Mouse (Mus musculus): ENCODE results near the gene Slc45a2. TPM values are rescaled to one million over a fixed set of nuclear protein-coding genes. Genes with fewer than 3 reads are reported as not detected.

The Slc45a2 gene
- polyA plus RNA-seq, 1 experiment from 2014 or later: not detected

- Histone ChIP-seq H3K36me3 (no peaks in the 10 kb centered on the region), H3K27me3 (replicated peaks) (0 out of 2 replicates have a peak, but pooled peaks cover 5% of the 10 kb centered on the region), H3K4me2 (no peak overlapping the region), H3K4me3 (no peak overlapping the region), H3K4me1 (replicated peaks) (no peaks in the 10 kb centered on the region), H3K9me3 (replicated peaks) (no peaks in the 10 kb centered on the region), H3K27ac (ENCODE audit: poor library complexity, severe bottlenecking) (no peak overlapping the region), H3K9ac (no peak overlapping the region)
- WGBS: 79% methylated on average over 4 of the region's 4 CpGs
- no peak for ATAC-seq (ENCODE audit: insufficient number of reproducible peaks, low FRiP score)
Measured at GRCm38 (mm10) chr15:11003791-11004190, 3.3 kb downstream of the Slc45a2 start.

DNA sequence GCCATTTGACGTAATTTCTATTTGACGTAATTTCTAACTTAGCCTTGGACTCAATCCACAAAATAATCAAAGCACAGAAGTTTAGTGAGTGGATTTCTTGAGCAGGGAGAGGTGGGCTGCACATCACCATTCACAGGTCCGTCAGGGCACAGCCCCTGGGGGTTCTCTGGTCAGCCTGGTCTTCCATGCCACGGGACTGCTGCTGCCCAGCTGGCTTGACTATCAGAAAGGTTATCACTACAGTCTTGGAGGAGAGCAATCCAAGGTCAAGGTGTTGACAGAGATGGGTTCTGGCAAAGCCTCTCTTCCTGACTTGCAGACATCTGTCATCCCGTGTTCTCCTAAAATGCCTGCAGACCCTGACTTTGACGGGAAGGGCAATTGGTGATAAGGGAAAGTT is 4.1 kb downstream of the Slc45a2 start:
- Histone ChIP-seq H3K9ac (no peak overlapping the region), H3K27ac (ENCODE audit: poor library complexity, severe bottlenecking) (no peak overlapping the region), H3K36me3 (no peaks in the 10 kb centered on the region), H3K4me2 (no peak overlapping the region), H3K4me1 (replicated peaks) (no peaks in the 10 kb centered on the region), H3K9me3 (replicated peaks) (no peaks in the 10 kb centered on the region), H3K4me3 (no peak overlapping the region), H3K27me3 (replicated peaks) (0 out of 2 replicates have a peak, but pooled peaks cover 5% of the 10 kb centered on the region)
- 30% methylated on average over 6 of the region's 6 CpGs for WGBS
- no peak for ATAC-seq (ENCODE audit: insufficient number of reproducible peaks, low FRiP score)

DNA sequence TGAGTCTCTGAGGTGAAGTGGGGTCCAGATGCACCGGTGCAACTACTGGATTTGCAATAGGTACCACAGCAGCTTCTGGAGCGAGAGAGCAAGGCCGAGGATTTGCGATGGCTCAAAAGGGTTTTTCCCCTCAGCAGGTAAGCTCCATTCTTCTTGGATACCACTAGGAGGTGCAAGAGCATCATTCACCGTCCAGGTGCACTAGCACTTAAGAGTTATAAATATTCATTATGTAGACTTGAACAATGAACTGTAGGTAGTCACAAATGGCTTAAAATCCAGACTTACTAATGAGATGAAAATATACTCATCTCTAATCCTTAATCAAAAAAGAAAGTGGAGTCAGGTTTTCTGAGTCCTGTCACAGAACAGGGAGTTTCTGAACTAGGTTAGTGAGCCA is 8.2 kb downstream of the Slc45a2 start:
- ATAC-seq (ENCODE audit: insufficient number of reproducible peaks, low FRiP score): no peak
- Histone ChIP-seq H3K9ac (no peak overlapping the region), H3K27ac (ENCODE audit: poor library complexity, severe bottlenecking) (no peak overlapping the region), H3K4me2 (no peak overlapping the region), H3K4me1 (replicated peaks) (no peaks in the 10 kb centered on the region), H3K4me3 (no peak overlapping the region), H3K9me3 (replicated peaks) (no peaks in the 10 kb centered on the region), H3K36me3 (no peaks in the 10 kb centered on the region), H3K27me3 (replicated peaks) (peaks cover 8% of the 10 kb centered on the region; the same call in 1 of the 2 replicates)
- 25% methylated on average over 5 of the region's 5 CpGs for whole genome bisulfite sequencing

DNA sequence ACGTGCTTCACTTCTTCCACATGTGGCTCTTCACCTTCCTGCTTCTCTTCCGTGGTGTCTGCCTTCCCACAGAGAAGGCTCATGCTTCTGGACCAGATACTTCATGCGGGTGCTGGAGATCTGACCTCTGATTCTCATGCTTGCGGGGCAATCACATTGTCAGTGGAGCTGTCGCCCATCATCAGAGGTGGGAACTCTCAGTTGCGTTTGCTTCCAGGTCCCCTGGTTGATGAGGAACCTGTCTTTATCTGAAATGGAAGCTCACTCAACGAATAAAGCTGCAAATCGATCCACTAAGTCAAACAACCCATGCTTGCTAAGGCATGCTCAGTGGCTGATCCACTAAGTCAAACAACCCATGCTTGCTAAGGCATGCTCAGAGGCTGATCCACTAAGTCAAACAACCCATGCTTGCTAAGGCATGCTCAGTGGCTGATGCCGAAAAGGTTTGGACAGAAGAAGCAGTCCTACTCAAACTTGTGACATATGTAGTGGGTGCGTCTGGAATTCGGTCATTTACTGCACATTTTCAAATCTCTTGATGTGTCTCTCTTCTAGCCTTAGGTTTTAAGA is 10.5 kb downstream of the Slc45a2 start:
- Histone ChIP-seq H3K4me2 (no peak overlapping the region), H3K4me1 (replicated peaks) (no peaks in the 10 kb centered on the region), H3K4me3 (no peak overlapping the region), H3K27me3 (replicated peaks) (peaks cover 8% of the 10 kb centered on the region; the same call in 1 of the 2 replicates), H3K36me3 (no peaks in the 10 kb centered on the region), H3K27ac (ENCODE audit: poor library complexity, severe bottlenecking) (no peak overlapping the region), H3K9me3 (replicated peaks) (no peaks in the 10 kb centered on the region), H3K9ac (no peak overlapping the region)
- ATAC-seq (ENCODE audit: insufficient number of reproducible peaks, low FRiP score): no peak
- 82% methylated on average over 11 of the region's 11 CpGs for WGBS

- no peak for ATAC-seq (ENCODE audit: insufficient number of reproducible peaks, low FRiP score)
- H3K4me3 ChIP-seq: no peak overlapping the region
- no peaks in the 10 kb centered on the region for H3K9me3 ChIP-seq (replicated peaks)
- H3K9ac ChIP-seq: no peak overlapping the region
- H3K27me3 ChIP-seq (replicated peaks): peaks cover 4% of the 10 kb centered on the region; the same call in 1 of the 2 replicates
- no peak overlapping the region for H3K27ac ChIP-seq (ENCODE audit: poor library complexity, severe bottlenecking)
- no peaks in the 10 kb centered on the region for H3K36me3 ChIP-seq
- H3K4me1 ChIP-seq (replicated peaks): no peaks in the 10 kb centered on the region
- no peak overlapping the region for H3K4me2 ChIP-seq
- WGBS: 35% methylated on average over 2 of the region's 2 CpGs
Measured at GRCm38 (mm10) chr15:11014931-11015330, 14.4 kb downstream of the Slc45a2 start.

DNA sequence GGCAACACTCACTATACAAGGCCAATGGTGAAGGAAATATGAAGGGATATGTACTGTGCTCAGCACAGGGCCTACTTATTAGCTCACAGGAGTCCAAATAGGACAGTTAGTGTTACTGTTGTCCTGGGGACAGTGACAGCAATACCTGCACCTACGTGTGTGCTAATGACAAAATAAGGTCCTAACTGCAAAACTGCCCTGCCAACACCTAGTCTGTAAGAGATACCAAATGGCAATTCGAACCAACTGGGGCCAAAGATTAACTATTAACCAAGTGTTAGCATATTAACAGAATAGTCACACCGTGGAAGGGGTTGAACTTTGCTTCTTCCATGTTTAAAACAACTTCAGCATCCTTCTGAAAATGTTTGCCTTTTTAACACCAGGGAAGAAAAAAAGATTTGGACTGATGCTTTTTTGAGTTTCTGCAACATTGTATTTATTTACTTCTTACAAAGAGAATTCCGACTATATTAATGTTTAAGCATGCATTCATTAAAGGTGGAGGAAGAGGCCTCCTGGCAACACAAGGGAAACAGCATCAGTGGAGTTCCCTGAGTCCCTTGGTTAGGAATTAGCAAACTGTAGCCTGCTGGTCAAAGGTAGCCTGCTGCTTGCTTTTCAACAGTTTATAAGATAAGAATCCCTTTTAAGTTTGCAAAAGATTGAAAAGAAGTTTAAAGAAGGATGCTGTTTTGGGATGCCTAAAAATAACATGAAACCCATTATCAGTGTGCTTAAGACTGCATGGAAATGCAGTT is 26.5 kb downstream of the Slc45a2 start:
- H3K27ac ChIP-seq (ENCODE audit: poor library complexity, severe bottlenecking): no peak overlapping the region
- no peaks in the 10 kb centered on the region for H3K9me3 ChIP-seq (replicated peaks)
- H3K4me1 ChIP-seq (replicated peaks): no peaks in the 10 kb centered on the region; the same call in 1 of the 2 replicates
- no peak overlapping the region for H3K4me2 ChIP-seq
- no peaks in the 10 kb centered on the region for H3K36me3 ChIP-seq
- H3K27me3 ChIP-seq (replicated peaks): peaks cover 10% of the 10 kb centered on the region; the same call in 1 of the 2 replicates
- ATAC-seq (ENCODE audit: insufficient number of reproducible peaks, low FRiP score): no peak
- 61% methylated on average over 4 of the region's 4 CpGs for WGBS
- no peak overlapping the region for H3K4me3 ChIP-seq
- H3K9ac ChIP-seq: no peak overlapping the region

DNA sequence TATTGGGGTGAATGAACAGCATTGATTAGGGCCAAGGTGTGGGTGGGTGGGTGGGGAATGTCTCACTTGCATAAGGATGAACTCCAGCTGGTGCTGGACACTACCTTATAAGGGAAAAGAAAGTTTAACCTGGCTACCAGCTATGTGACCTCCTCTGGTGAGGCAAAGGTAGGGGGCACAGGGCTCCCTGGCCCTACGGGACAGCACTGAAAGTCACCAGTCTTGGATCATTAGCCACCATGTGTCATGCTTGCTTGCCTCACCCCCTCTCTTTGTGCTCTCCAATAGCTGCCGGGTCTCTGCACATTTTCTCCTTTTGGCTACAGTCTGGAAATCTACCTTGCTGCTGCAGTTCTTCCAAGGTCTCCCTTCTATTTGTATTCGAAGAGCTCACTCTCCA is 29.7 kb downstream of the Slc45a2 start:
- no peak for ATAC-seq (ENCODE audit: insufficient number of reproducible peaks, low FRiP score)
- 75% methylated on average over 3 of the region's 3 CpGs for WGBS
- no peak overlapping the region for H3K27ac ChIP-seq (ENCODE audit: poor library complexity, severe bottlenecking)
- H3K4me3 ChIP-seq: no peak overlapping the region
- no peaks in the 10 kb centered on the region for H3K9me3 ChIP-seq (replicated peaks)
- no peaks in the 10 kb centered on the region for H3K36me3 ChIP-seq
- no peaks in the 10 kb centered on the region for H3K4me1 ChIP-seq (replicated peaks)
- H3K27me3 ChIP-seq (replicated peaks): peaks cover 35% of the 10 kb centered on the region
- H3K9ac ChIP-seq: no peak overlapping the region
- H3K4me2 ChIP-seq: no peak overlapping the region

- WGBS: 6% methylated on average over 34 of the region's 34 CpGs
- no peak for ATAC-seq (ENCODE audit: insufficient number of reproducible peaks, low FRiP score)
Measured at GRCm38 (mm10) chr15:11035947-11036474, 35.5 kb downstream of the Slc45a2 start.

DNA sequence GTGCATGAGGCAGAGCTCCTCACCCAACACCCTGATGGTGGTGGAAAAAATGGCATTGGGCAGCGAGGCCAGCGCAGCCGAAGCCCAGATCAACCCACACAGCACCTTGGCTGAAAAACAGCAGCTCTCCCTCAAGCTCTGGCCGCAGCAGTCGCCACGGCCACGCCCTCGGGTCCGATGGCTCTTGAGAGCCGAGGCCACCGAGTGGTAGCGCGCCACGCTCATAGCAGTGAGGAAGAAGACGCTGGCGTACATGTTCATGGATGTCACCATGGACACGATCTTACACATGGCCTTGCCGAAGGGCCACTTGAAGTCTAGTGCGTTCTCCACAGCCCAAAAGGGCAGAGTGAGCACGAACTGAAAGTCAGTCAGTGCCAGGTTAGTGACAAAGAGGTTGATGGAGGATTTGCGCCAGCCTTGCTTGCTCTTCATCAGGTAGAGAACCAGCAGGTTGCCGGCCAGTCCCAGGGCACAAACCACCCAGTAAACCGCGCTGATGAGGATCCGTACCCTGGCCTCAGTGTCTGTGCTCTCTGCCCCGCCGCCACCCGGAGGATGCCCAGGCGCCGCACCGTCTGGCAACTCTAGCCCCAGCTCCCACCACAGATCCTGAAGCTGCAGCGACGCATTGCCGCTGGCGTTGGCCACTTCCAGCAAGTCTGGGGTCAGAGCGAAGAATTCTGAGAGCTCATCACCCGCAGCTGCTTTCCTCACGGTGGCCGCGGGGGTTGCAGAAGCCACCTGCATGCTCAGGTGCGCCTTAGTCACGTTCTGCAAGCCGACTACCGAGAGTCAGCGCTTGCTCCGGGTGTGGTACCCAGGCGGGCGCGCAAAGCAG is 36.2 kb downstream of the Slc45a2 start:
- peak overlapping the region; percentile 38 for H3K4me3 ChIP-seq
- ATAC-seq (ENCODE audit: insufficient number of reproducible peaks, low FRiP score): no peak
- H3K4me1 ChIP-seq (replicated peaks): peaks cover 20% of the 10 kb centered on the region
- 3% methylated on average over 49 of the region's 49 CpGs for WGBS
- no peak overlapping the region for H3K27ac ChIP-seq (ENCODE audit: poor library complexity, severe bottlenecking)
- H3K36me3 ChIP-seq: no peaks in the 10 kb centered on the region
- H3K4me2 ChIP-seq: peak overlapping the region; percentile 67
- H3K9ac ChIP-seq: 0 out of 2 replicates have a peak overlapping the region, but pooled peaks have one; percentile 1
- no peaks in the 10 kb centered on the region for H3K9me3 ChIP-seq (replicated peaks)
- peaks cover 62% of the 10 kb centered on the region for H3K27me3 ChIP-seq (replicated peaks)

More at GRCm38 (mm10) chr15:11035947-11036474, 35.5 kb downstream of the Slc45a2 start:
- Histone ChIP-seq H3K27ac (ENCODE audit: poor library complexity, severe bottlenecking) (no peak overlapping the region), H3K9me3 (replicated peaks) (no peaks in the 10 kb centered on the region), H3K9ac (no peak overlapping the region), H3K36me3 (no peaks in the 10 kb centered on the region), H3K4me1 (replicated peaks) (peaks cover 20% of the 10 kb centered on the region), H3K27me3 (replicated peaks) (peaks cover 67% of the 10 kb centered on the region), H3K4me3 (peak overlapping the region; percentile 38), H3K4me2 (peak overlapping the region; percentile 67)

DNA sequence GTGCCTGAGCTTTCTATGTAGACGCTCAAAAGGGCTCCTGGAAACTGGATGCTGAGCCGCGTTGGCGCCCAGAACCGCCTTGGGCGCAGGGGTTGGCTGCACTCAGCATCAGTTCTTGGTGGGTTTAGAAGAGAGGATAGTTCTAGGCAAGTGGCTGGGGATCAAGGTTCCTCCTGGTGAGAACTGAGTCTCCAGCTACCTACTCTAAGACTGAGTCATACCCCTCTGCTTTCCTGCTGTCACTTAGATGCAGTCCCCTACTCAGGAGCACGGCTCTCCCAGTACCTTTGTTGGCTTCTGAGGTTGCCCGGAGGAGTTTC is 36.8 kb downstream of the Slc45a2 start:
- Histone ChIP-seq H3K4me2 (peak overlapping the region; percentile 67), H3K36me3 (no peaks in the 10 kb centered on the region), H3K9ac (no peak overlapping the region), H3K27ac (ENCODE audit: poor library complexity, severe bottlenecking) (no peak overlapping the region), H3K4me3 (peak overlapping the region; percentile 38), H3K4me1 (replicated peaks) (peaks cover 20% of the 10 kb centered on the region), H3K9me3 (replicated peaks) (no peaks in the 10 kb centered on the region), H3K27me3 (replicated peaks) (peaks cover 57% of the 10 kb centered on the region)
- 3% methylated on average over 8 of the region's 8 CpGs for WGBS
- ATAC-seq (ENCODE audit: insufficient number of reproducible peaks, low FRiP score): no peak

DNA sequence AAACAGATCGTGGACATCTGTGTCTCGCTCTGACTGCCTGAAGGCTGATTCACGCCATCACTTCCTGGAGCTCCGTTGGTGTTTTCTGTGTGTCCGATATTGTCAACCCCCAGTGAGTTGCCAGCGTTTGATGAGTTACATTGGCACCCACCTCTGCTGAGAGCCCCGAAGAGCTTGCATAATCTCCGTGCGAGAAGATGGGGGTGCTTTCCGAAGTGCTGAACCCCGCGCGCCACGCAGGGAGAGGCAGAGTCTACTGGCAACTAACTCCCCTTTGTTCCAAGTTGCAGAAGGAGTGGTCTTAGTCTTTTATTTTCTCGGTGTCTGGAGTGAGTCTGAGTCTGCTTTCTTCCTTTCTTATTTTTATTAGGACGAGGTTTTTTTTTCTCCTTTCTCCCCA is 37.2 kb downstream of the Slc45a2 start, which contains the start of gene Rxfp3:
TSS of gene Rxfp3 (minus strand) at position 281 of the 400 bp plus-strand sequence.
- H3K27me3 ChIP-seq (replicated peaks): peaks cover 55% of the 10 kb centered on the region
- H3K36me3 ChIP-seq: no peaks in the 10 kb centered on the region

More for the DNA sequence above, 37.2 kb downstream of the Slc45a2 start, which contains the start of gene Rxfp3:
- WGBS: 7% methylated on average over 16 of the region's 16 CpGs
- no peak within 1 kb of the TSS for H3K27ac ChIP-seq (ENCODE audit: poor library complexity, severe bottlenecking)
- no peak for ATAC-seq (ENCODE audit: insufficient number of reproducible peaks, low FRiP score)
- H3K4me2 ChIP-seq: peak within 1 kb of the TSS; percentile 67
- no peaks in the 10 kb centered on the region for H3K9me3 ChIP-seq (replicated peaks)
- H3K9ac ChIP-seq: no peak within 1 kb of the TSS
- H3K4me3 ChIP-seq: peak within 1 kb of the TSS; percentile 38
- H3K4me1 ChIP-seq (replicated peaks): peaks cover 20% of the 10 kb centered on the region

All from heart, embryonic 12.5 days (tissue).